Mouse (Mus musculus): ENCODE data around the gene Kcna6. TPM values are rescaled to one million over a fixed set of nuclear protein-coding genes. Genes with fewer than 3 reads are reported as not detected.

Gene Kcna6
- polyA plus RNA-seq, 1 experiment from 2014 or later, result 0.97 TPM

DNA sequence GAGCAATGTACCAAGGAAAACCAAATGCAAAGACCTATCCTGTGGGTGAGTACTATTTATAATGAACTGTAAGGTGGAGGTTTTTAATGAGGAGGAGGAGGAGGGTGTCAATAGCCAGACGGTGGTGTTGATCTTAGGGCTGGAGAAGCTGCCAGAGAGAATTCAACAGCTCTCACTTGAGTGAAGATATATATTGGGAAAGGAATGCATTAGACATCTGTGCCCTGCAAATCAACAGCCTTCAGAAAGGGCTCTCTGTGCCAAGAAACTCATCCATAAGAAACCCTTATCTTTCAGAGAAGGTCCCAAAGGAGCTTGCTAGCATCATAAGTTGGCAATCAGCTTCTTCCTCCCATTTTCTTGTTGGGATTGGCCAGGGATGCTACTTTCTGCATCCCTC, 5.4 kb upstream of the Kcna6 start:
- Histone ChIP-seq H3K9me3 (replicated peaks; ENCODE audit: control insufficient read depth, low read length) (no peaks in the 10 kb centered on the region), H3K36me3 (ENCODE audit: control insufficient read depth, insufficient read depth, low read length) (no peaks in the 10 kb centered on the region), H3K4me1 (ENCODE audit: control insufficient read depth, insufficient read depth, low read length) (no peaks in the 10 kb centered on the region), H3K27me3 (ENCODE audit: control insufficient read depth, insufficient read depth, low read length) (peaks cover 8% of the 10 kb centered on the region), H3K27ac (ENCODE audit: low read depth, low read length) (no peak overlapping the region), H3K9ac (ENCODE audit: low read depth, low read length) (no peak overlapping the region), H3K4me3 (ENCODE audit: low read depth, low read length) (no peak overlapping the region), H3K4me2 (no peak overlapping the region)
- ATAC-seq (replicated peaks; ENCODE audit: insufficient number of reproducible peaks, low FRiP score, low TSS enrichment), result no peak
- WGBS (ENCODE audit: insufficient replicate concordance), result 36% methylated on average over 1 of the region's 1 CpGs

DNA sequence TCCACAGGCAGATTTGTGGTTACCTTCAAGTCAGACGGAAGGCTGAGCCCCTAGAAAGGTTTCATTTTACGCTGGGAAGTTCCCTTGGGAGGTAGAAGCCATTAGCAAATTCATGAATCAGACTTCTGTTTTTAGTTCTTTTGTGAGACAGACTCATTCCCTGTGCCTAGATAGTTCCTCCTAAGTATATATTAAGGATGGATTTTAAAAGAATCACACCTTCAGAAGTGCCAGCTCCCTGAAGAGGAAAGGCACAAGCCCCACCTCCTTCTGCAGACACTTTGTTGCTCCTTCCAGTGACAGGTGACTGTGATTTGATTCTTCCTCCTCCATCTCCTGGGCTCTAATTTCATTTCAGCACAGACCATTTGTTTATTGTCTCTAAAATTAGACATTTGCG, 2.1 kb upstream of the Kcna6 start:
- no peak for ATAC-seq (replicated peaks; ENCODE audit: insufficient number of reproducible peaks, low FRiP score, low TSS enrichment)
- H3K4me3 ChIP-seq (ENCODE audit: low read depth, low read length), result no peak overlapping the region
- H3K4me2 ChIP-seq, result no peak overlapping the region
- H3K27ac ChIP-seq (ENCODE audit: low read depth, low read length), result no peak overlapping the region
- H3K27me3 ChIP-seq (ENCODE audit: control insufficient read depth, insufficient read depth, low read length), result peaks cover 40% of the 10 kb centered on the region
- no peaks in the 10 kb centered on the region for H3K9me3 ChIP-seq (replicated peaks; ENCODE audit: control insufficient read depth, low read length)
- WGBS (ENCODE audit: insufficient replicate concordance), result 53% methylated on average over 3 of the region's 3 CpGs
- H3K36me3 ChIP-seq (ENCODE audit: control insufficient read depth, insufficient read depth, low read length), result no peaks in the 10 kb centered on the region
- no peak overlapping the region for H3K9ac ChIP-seq (ENCODE audit: low read depth, low read length)
- no peaks in the 10 kb centered on the region; the same call in 1 of the 2 replicates for H3K4me1 ChIP-seq (ENCODE audit: control insufficient read depth, insufficient read depth, low read length)

- 1% methylated on average over 67 of the region's 67 CpGs for WGBS (ENCODE audit: insufficient replicate concordance)
- H3K9ac ChIP-seq (ENCODE audit: low read depth, low read length), result peak overlapping the region; percentile 62
- H3K36me3 ChIP-seq (ENCODE audit: control insufficient read depth, insufficient read depth, low read length), result no peaks in the 10 kb centered on the region
- H3K27me3 ChIP-seq (ENCODE audit: control insufficient read depth, insufficient read depth, low read length), result peaks cover 55% of the 10 kb centered on the region
- no peak for ATAC-seq (replicated peaks; ENCODE audit: insufficient number of reproducible peaks, low FRiP score, low TSS enrichment)
- no peaks in the 10 kb centered on the region; the same call in 1 of the 2 replicates for H3K4me1 ChIP-seq (ENCODE audit: control insufficient read depth, insufficient read depth, low read length)
- H3K4me2 ChIP-seq, result peak overlapping the region; percentile 93
- no peaks in the 10 kb centered on the region for H3K9me3 ChIP-seq (replicated peaks; ENCODE audit: control insufficient read depth, low read length)
- H3K27ac ChIP-seq (ENCODE audit: low read depth, low read length), result no peak overlapping the region
- peak overlapping the region; percentile 49 for H3K4me3 ChIP-seq (ENCODE audit: low read depth, low read length)
Observed at GRCm38 (mm10) chr6:126739326-126740210, 906 bp downstream of the Kcna6 start.

DNA sequence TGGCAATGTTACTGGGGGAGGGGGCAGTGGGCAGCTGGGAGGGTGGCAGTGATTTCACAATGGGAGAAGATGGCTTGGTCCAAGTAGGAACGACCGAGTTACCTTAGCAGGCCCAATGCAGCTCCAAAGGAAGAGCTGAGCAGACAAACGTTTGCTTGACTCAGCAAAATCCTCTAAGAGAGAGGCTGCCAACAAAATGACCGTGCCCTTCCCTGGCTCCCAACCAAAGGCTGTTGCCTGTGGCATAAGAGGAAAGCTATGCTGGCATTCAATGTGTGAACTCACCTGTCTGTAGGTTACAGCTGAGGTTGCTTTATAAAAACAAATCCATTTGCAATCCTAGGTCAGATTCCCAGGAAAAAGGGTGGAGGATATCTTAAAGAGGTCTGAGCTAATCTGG, 3.5 kb downstream of the Kcna6 start:
- ATAC-seq (replicated peaks; ENCODE audit: insufficient number of reproducible peaks, low FRiP score, low TSS enrichment), result no peak
- WGBS (ENCODE audit: insufficient replicate concordance), result 65% methylated on average over 4 of the region's 4 CpGs
- Histone ChIP-seq H3K27ac (ENCODE audit: low read depth, low read length) (no peak overlapping the region), H3K9ac (ENCODE audit: low read depth, low read length) (no peak overlapping the region), H3K9me3 (replicated peaks; ENCODE audit: control insufficient read depth, low read length) (no peaks in the 10 kb centered on the region), H3K4me2 (no peak overlapping the region), H3K27me3 (ENCODE audit: control insufficient read depth, insufficient read depth, low read length) (peaks cover 55% of the 10 kb centered on the region), H3K36me3 (ENCODE audit: control insufficient read depth, insufficient read depth, low read length) (no peaks in the 10 kb centered on the region), H3K4me3 (ENCODE audit: low read depth, low read length) (no peak overlapping the region), H3K4me1 (ENCODE audit: control insufficient read depth, insufficient read depth, low read length) (no peaks in the 10 kb centered on the region; the same call in 1 of the 2 replicates)

DNA sequence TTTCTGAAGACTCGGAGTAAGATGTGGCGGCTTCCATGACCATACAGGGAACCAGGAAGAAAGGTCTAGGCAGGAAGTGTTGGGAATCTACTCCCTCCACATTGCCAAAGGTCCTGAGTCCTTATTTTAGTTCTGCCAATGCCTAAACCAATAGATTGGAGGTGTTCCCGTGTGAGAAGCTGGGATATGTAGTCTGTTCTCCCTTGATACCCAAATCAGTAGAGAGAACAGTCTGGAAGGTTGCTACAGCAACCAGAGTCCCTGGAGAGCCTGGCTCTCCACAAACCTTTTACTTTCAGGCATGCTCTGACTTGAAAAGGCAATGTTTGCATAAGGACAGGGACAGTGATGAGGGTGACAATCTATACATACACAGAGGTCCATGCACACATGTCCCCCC, 4.7 kb downstream of the Kcna6 start:
- WGBS (ENCODE audit: insufficient replicate concordance), result 56% methylated on average over 3 of the region's 3 CpGs
- no peak overlapping the region for H3K4me2 ChIP-seq
- H3K9me3 ChIP-seq (replicated peaks; ENCODE audit: control insufficient read depth, low read length), result no peaks in the 10 kb centered on the region
- H3K9ac ChIP-seq (ENCODE audit: low read depth, low read length), result no peak overlapping the region
- no peaks in the 10 kb centered on the region; the same call in 1 of the 2 replicates for H3K4me1 ChIP-seq (ENCODE audit: control insufficient read depth, insufficient read depth, low read length)
- no peak overlapping the region for H3K27ac ChIP-seq (ENCODE audit: low read depth, low read length)
- no peak overlapping the region for H3K4me3 ChIP-seq (ENCODE audit: low read depth, low read length)
- H3K27me3 ChIP-seq (ENCODE audit: control insufficient read depth, insufficient read depth, low read length), result peaks cover 46% of the 10 kb centered on the region
- H3K36me3 ChIP-seq (ENCODE audit: control insufficient read depth, insufficient read depth, low read length), result no peaks in the 10 kb centered on the region
- no peak for ATAC-seq (replicated peaks; ENCODE audit: insufficient number of reproducible peaks, low FRiP score, low TSS enrichment)

DNA sequence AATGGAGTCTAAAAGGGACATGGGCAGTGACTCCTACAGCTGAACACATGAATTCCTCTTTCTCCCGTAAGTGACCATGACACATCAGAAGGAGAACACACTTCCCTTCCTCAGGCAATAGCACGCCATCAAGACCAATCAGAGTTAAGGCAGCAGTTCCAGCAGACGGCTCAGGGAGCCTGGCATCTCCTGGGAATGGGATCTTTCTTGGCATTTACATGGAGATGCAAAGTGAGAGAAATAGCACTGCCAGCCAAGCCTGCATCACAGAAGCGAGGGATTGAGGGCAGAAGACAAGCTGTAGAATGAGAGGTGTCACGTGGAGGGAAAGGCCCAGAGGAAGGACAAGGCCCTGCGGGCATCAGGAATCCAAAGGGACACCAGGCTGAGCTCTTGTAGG, 7.8 kb downstream of the Kcna6 start:
- Histone ChIP-seq H3K36me3 (ENCODE audit: control insufficient read depth, insufficient read depth, low read length) (no peaks in the 10 kb centered on the region), H3K9ac (ENCODE audit: low read depth, low read length) (no peak overlapping the region), H3K9me3 (replicated peaks; ENCODE audit: control insufficient read depth, low read length) (no peaks in the 10 kb centered on the region), H3K27me3 (ENCODE audit: control insufficient read depth, insufficient read depth, low read length) (peaks cover 16% of the 10 kb centered on the region), H3K4me1 (ENCODE audit: control insufficient read depth, insufficient read depth, low read length) (no peaks in the 10 kb centered on the region), H3K27ac (ENCODE audit: low read depth, low read length) (no peak overlapping the region), H3K4me3 (ENCODE audit: low read depth, low read length) (no peak overlapping the region), H3K4me2 (no peak overlapping the region)
- WGBS (ENCODE audit: insufficient replicate concordance), result 70% methylated on average over 6 of the region's 6 CpGs
- no peak for ATAC-seq (replicated peaks; ENCODE audit: insufficient number of reproducible peaks, low FRiP score, low TSS enrichment)

- 73% methylated on average over 8 of the region's 8 CpGs for WGBS (ENCODE audit: insufficient replicate concordance)
- Histone ChIP-seq H3K4me3 (ENCODE audit: low read depth, low read length) (no peak overlapping the region), H3K27ac (ENCODE audit: low read depth, low read length) (no peak overlapping the region), H3K27me3 (ENCODE audit: control insufficient read depth, insufficient read depth, low read length) (no peaks in the 10 kb centered on the region), H3K9me3 (replicated peaks; ENCODE audit: control insufficient read depth, low read length) (no peaks in the 10 kb centered on the region), H3K4me1 (ENCODE audit: control insufficient read depth, insufficient read depth, low read length) (no peaks in the 10 kb centered on the region), H3K36me3 (ENCODE audit: control insufficient read depth, insufficient read depth, low read length) (no peaks in the 10 kb centered on the region), H3K9ac (ENCODE audit: low read depth, low read length) (no peak overlapping the region), H3K4me2 (no peak overlapping the region)
- no peak for ATAC-seq (replicated peaks; ENCODE audit: insufficient number of reproducible peaks, low FRiP score, low TSS enrichment)
Observed at GRCm38 (mm10) chr6:126728803-126729202, 11.7 kb downstream of the Kcna6 start.

- ATAC-seq (replicated peaks; ENCODE audit: insufficient number of reproducible peaks, low FRiP score, low TSS enrichment), result no peak
- Histone ChIP-seq H3K27me3 (ENCODE audit: control insufficient read depth, insufficient read depth, low read length) (peaks cover 6% of the 10 kb centered on the region), H3K9ac (ENCODE audit: low read depth, low read length) (no peak overlapping the region), H3K9me3 (replicated peaks; ENCODE audit: control insufficient read depth, low read length) (no peaks in the 10 kb centered on the region; the same call in 1 of the 2 replicates), H3K36me3 (ENCODE audit: control insufficient read depth, insufficient read depth, low read length) (no peaks in the 10 kb centered on the region), H3K4me1 (ENCODE audit: control insufficient read depth, insufficient read depth, low read length) (no peaks in the 10 kb centered on the region), H3K4me2 (no peak overlapping the region), H3K27ac (ENCODE audit: low read depth, low read length) (no peak overlapping the region), H3K4me3 (ENCODE audit: low read depth, low read length) (no peak overlapping the region)
- WGBS (ENCODE audit: insufficient replicate concordance), result 61% methylated on average over 12 of the region's 12 CpGs
Observed at GRCm38 (mm10) chr6:126718423-126719087, 21.9 kb downstream of the Kcna6 start.

Measured in heart, embryonic 11.5 days (tissue).